Mouse (Mus musculus): ENCODE data around the gene Farp1.

The Farp1 gene

DNA sequence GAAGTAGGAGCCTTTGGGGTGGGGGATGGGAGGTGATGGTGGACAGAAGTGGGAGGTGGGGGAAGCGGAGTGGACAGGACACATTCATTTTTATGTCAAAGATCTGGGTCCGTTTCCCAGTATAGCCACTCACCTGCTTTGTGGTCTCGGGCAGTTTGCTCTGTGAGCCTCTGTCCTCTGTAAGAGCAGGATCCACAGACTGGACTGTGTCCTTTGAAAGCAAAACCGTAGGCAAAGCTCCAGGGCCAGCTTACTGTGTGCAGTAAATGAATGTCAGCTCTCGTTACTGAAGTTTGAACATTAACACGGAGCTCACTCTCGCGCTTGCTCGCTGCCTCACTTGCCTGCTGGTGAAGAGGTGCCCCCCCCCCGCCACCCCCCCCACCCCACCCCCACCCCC is 110.7 kb downstream of the Farp1 start:
- DNase-seq (ENCODE audit: low read depth): no peak

DNA sequence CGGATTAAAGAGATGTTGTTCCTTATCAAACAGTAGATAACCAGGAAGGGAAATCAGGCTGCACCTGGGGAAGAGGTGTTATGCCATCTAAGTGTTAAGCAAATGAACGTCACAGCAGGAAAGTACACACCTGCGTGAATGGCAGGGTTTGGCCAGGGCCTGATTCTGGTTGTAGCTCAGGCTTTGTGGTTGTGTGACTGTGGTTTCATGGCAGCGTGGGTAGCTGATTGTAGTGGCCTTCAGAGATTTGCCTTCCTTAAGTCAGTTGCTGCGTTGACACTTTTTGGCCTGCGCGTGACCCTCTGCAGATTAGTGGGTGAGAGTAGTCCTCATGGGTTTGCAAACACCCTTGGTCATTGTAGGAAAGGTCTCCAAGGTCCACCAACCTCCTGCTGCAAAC is 111.2 kb downstream of the Farp1 start:
- no peak for DNase-seq (ENCODE audit: low read depth)

DNA sequence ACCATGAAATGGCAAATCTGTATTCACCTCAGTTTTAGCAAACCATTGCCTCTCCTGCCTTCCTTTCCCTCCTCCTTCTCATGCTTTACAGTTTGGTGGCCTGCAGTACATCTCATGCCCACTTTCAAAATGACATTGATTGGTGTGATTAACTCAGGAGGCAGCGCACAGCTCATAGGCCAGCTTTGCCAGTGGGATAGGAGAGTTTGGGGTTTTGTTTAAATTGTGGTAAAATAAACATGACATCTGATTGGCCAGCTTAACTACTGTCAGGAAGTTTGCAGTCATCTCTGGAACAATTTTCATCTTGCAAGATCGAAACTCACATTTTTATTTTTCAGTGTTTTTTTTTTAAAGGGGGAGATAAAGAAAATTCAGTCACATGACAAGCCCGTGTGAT is 112.0 kb downstream of the Farp1 start:
- no peak for DNase-seq (ENCODE audit: low read depth)

DNA sequence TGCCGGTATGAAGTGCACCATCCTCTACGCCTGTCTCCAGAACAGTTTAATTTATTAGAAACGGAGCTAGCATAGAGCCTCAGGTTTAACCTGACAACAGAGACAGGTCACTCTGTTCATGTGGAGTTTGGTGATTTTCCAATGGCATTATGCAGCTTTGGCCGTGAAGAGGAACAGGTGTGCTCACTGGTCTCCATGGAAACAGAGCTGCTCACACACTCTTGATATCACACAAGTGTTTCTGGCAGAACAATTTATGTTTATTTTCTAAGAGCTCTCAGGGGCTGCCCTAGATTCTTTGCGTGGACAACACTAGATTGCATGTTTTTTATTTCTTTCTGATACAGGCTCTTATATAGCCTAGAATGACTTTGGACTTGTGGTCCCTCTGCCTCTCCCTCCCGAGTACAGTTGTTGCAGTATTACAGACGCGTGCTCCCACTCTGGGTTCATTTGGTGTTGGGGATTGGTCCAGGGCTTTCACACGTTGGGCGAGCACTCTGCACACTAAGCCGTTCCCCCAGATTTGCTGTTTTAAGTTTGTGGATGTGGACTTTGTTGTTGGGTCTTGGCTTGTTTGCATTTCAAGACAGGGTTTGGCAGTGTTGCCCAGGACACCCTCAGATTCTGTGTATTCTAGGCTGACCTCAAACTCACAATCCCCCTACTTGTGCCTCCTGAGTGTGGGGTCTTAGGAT is 113.2 kb downstream of the Farp1 start:
- DNase-seq (ENCODE audit: low read depth): no peak

DNA sequence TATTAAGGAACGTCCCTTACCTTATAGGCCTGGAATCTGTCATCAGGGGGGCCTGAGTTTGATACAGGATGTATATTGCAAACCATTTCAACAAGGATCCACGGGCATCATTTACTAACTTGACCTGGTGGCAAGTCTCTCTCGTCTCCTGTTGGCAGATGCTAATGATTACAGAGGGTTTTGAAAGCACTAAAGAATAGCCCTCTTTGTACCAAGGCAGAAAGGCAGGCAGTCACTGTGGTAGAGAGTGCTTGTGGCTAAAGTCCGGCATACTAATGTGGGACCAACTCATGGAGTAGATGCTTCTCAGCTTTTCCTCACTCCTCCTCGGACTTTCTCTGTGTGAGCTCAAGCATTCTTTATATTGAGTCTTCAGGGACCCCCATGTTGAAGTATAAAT is 115.0 kb downstream of the Farp1 start:
- no peak for DNase-seq (ENCODE audit: low read depth)

DNA sequence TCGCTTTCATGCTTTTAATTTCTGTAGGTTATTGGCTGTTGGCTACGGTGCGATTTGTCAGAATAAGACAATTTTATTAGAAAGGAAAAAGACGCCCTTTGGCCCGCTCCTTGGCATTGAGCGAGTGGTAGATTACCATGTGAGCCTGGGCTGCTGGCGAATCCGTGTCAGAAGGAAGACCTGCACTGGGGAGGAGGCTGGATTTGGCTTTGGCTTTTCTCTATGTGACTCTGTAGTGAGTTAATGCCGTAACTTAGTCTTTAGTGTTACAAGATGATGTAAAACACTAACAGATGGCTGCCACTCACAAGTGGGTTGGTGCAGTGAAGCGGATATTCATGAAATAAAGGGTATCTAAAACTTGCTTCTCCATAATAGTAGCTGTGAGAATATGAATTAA is 116.8 kb downstream of the Farp1 start:
- no peak for DNase-seq (ENCODE audit: low read depth)

DNA sequence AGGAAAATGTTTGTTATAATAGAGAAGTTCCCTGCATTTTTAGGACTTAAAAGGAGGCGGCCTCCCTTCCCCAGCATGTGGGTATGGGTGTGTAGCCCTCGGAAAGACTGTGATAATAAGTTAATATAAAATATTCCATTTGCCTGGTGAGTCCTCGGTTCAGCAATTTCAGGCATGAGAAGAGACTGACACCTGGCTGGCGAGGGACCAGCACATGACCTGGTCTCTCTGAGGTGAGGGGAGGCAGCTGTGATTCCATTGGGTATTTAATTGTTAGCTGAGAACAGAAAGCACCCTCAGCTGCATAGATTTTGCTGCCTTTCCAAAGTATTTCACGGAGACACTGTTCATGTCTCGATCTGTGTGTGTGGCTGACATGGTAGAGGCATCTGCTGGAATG is 117.8 kb downstream of the Farp1 start:
- DNase-seq (ENCODE audit: low read depth): no peak

DNA sequence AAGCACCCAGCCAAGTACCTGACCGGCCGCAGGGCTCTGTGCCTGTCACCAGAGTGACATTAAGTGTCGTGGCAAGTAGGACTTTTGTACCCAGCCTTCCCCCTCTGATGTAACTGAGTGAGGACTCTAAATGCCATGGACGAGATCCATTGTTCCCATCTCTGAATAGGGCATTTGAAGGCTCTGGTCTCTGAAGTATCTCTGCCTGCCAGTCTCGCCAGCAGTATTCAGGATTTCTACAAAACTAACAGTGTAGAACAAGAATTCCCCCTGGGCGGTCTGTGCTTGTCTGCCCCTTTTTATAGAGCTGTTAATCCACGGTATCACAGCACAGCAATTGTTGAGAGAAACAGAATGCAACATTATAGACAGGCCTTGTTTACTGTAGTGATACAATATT is 118.3 kb downstream of the Farp1 start:
- DNase-seq (ENCODE audit: low read depth): no peak

DNA sequence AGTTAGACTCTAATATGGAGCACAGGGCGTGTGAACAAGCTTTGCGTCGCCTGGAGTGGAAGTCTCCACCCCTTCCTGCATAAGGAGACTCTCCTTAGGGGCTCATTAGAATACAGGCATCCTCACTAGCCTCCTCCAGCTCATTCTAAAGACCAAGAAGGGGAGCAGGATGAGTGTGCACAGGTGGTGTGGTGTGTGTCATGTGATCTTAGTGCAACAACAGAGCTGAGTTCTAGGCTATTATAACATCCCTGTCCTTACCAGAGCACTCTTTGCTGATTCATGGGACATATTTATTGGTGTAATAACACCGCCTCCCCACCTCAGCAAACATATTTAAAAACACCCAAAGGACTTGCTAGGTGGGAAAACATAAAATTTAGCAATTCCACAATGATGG is 120.2 kb downstream of the Farp1 start:
- no peak for DNase-seq (ENCODE audit: low read depth)

DNA sequence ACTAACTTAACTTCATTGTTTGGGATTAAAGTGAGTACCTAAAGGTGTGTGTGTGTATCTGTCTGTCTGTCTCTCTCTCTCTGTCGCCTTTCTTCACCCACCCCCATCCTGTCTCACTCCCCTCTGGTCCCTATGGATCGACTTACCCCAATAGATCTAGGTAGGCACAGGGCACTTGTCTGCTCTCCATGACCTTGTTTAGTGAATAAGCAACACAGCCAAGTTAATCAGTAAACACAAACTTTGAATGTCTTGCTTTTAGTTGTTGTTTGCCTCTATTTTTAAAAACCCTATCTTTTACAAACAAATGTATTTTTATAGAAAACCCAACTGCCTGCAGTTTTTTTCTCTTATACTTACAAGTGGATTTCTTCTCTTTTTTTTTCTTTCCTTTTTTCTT is 123.6 kb downstream of the Farp1 start:
- no peak for DNase-seq (ENCODE audit: low read depth)

DNA sequence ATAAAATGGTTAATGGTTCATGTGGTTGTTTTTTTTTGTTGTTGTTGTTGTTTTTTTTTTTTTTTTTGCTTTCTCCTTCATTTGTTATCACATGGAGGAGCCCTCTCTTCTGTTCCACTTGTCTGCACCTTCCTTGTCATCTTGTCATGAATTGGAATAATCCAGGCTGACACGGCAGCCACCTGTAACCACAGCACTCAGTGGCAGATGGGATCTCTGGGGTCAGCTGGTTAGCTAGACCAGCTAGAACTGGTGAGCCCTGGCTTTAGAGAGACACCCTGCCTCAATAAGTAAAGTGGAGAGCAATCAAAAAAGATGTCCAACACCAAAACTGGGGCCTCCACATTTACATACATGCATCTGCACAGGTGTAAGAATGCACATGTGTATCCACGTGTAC is 127.8 kb downstream of the Farp1 start:
- no peak for DNase-seq (ENCODE audit: low read depth)

DNA sequence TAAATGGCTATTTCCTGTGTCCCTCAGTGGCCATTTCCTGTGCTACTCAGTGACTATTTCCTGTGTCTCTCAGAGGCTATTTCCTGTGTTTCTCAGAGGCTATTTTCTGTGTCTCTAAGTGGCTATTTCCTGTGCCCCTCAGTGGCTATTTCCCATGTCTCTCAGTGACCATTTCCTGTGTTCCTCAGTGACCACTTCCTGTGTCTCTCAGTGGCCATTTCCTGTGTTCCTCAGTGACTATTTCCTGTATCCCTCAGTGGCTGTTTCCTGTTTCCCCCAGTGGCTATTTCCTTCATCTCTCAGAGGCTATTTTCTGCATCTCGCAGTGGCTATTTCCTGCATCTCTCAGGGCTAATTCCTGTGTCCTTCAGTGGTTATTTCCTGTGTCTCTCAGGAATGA is 129.9 kb downstream of the Farp1 start:
- no peak for DNase-seq (ENCODE audit: low read depth)

DNA sequence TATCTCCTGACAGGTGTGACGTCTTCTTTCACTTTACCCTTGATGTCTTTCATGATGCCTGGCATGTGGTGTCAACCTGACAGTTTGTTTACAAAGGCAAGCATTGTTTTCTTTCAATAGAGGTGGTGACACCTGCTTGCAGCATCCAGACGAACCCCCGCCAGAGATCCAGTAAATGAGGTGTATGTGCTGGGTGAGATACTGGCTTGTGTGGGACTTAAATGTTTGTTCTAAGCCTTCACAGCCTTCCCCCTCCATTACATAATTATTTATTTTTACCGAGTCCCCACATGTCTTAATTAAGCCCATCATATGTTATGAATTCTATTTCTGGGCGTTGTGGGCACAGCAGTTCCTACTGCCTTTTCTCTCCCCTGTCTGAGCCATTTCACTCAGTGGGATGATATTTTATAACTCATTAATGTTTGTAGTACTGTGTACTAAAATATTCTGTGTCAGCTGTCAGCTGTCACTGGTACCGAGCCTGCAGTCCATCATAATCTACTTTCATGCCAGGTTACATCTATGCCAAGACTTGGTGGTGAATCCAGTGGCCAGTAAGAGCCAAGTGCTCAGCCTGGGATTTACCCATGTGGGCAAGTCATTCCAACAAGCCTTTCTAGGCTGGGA is 130.5 kb downstream of the Farp1 start:
- DNase-seq (ENCODE audit: low read depth): peak; percentile 38

DNA sequence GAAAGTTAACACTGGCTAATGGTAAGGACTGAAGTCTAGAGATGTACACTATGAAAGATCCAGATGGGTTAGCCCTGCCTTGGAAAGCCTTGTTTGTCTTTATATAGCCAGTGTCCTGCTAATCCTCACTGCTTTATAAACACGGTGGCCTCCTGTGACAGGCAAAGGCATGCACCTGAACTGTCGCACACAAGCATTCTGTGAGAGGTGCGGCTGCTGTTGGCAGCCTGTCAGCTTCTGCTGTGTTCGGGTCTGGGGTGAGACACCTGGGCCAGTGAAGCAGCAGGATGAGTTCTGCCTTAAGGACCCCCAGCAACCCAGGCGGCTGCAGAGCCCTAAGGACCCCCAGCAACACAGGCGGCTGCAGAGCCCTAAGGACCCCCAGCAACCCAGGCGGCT is 131.0 kb downstream of the Farp1 start:
- DNase-seq (ENCODE audit: low read depth): no peak

DNA sequence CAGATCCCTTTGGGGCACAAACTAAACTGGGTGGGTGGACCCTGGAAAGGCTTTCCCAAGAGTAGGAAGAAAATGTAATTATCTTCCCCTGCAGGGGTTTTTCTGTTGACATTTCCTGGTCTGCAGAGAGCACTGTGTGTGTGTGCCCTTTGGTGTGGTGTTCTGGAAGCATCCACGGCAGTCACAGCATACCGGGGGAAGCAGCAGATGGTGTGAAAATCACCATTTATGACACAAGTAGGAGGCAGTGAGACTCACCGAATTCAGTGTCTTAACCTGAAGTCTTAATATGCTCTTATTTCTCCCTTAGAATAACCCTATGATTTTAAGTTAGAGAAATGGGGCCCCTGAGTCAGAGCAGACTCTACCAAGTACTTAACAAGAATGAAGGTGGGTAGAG is 133.7 kb downstream of the Farp1 start:
- DNase-seq (ENCODE audit: low read depth): no peak

DNA sequence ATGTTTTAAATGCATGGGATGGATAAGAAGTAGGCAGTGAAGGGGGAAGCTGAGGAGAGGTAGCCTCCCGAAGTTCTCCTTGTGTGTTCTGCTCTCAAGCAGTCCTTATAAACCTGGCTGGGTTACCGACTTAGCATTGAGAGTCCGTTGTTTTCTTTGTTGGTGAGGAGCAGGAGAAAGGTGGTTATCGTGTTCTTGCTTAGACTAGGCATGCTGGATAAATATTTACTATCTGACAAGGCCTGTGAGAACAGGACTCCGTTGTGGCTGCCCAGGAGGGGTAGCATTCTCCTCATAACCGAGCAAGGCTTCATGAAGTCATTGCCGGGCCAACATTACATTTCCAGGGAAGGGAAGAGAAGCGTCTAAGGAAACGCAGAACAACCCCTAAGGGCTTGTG is 135.3 kb downstream of the Farp1 start:
- no peak for DNase-seq (ENCODE audit: low read depth)

DNA sequence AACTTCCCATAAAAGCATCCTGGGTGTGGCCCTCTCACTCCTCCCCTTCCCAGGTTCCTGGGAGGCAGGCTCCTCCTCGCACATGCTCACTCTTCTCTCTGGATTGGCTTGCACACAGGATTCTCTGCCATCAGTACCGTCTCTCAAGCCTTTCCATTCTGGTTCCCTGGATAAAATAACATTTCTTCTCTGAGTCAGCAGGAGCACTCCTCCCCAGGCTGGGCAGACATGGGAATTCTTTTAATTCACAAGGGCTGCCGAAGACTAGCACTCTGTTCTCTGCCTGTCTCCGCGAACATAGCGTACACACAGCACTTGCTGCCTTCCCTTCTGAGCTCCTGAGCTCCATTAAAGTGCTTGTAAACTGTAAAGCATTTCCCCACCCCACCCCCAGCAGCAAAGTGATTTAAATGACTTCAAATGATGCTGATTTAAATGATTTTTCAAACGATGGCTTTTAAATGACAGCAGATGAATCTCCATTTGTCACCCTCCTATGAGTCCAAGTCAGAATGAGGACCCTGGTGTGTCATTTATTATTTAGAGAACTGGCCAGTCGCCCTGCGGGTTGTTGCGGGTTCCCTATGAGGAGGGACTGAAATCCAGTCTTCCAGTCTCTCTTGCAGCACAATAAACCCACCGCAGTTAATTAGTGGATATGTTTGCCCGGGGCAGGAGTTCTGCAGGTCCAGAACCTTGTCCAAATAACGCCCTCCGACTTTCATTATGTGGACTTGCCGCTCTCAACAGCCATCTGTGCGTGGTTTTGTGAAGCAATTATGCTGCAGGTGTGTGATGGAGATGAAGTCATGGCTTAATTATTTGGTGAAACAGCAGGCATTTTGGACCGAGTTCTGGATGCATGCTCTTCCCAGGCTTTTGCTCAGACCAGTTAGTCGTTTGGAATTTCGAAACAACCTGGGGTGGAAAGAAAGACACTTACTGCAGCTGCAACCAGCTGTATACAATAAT is 137.4 kb downstream of the Farp1 start:
- DNase-seq (ENCODE audit: low read depth): peak; percentile 76

DNA sequence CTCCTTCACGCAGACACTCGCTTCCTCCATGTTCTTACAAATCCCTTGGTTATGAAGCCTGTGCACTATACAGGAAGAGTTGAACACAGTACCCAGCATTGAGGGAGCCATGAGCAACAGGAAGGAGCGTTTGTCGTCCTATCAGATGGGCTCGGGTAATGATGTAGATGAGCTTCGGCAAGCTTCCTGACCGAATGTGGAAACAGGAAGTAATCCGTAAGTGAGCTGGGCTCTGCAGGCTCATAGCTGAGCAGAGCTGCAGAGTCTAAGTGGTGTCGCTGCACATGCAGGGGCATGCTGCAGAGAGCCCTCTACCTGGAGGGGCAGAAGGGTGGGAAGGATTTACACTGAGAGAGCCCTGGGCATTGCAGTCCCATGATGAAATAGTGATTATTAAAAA is 140.4 kb downstream of the Farp1 start:
- no peak for DNase-seq (ENCODE audit: low read depth)

DNA sequence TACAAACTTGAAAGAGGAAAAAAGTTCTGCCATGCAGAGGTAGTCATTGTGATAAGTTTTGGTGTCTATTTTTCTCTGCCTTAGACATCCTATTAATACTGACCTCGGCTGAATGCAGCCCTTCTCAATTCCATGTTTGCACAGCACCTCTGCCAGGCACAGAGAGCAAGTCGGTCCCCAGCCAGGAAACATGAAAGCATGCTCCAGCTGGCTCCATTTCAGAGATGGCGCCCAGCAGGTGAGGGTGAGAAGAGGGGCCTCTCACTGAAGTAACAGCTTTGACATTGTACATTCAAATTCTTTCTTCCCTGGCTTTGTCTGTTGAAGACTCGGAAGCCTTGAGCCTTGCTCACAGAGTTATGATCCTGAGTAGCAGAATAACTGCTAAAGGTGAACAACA is 140.9 kb downstream of the Farp1 start:
- no peak for DNase-seq (ENCODE audit: low read depth)

DNA sequence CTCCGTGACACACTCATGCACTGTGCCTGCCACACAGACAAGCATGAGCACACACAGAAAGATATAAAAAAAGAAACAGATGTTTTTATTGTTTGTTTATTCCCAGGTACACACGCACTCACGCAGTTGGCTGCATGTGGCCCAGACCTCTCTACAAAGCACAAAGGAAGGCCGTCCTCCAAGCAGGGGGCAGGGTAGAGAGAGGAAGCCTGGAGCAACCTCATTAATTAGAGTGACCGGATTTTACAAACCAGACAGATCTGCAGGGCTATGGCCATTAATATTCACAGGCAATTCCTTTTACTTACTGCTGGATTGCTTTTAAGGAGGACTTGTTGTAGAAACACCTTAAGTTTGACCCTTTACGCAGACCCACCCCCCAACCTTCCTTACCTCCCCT is 142.9 kb downstream of the Farp1 start:
- DNase-seq (ENCODE audit: low read depth): no peak

DNA sequence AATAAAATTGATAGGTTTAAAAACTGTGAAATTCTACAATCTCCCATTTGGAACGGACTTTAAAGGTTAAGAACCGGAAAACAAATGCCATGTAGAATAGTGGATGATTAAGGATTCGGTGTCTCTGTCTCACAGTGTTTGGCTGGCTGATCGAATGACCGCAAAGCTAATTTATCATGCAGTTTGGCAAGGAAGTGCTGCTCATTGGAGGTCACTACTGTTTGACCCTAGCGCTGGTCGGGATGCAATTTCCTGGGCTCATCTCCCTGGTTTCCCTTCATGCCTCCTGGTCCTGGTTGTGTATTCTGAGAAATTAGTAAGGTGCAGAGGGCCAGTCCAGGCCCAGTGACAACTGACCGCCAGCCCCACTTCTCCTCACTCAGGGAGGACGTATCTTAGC is 145.6 kb downstream of the Farp1 start:
- DNase-seq (ENCODE audit: low read depth): no peak

DNA sequence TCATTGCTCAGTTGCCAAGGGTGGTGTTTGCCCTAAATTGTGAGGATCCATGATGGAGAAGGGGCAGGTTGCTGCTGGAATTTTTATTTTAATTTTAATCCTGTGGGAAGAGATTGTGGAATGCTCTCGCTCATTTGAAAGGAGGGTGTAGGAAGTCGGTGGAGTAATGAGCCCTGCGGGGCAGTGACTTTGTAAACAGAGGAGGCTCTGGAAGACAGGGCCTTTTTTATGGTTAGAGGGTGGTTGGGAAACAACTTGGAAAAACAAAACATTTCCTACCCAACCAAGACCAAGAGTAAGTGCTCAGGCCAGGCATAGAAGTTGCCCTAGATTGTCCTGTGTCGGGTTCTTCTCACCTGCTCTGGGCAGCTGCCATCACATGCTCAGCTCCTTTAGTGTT is 146.8 kb downstream of the Farp1 start:
- no peak for DNase-seq (ENCODE audit: low read depth)

DNA sequence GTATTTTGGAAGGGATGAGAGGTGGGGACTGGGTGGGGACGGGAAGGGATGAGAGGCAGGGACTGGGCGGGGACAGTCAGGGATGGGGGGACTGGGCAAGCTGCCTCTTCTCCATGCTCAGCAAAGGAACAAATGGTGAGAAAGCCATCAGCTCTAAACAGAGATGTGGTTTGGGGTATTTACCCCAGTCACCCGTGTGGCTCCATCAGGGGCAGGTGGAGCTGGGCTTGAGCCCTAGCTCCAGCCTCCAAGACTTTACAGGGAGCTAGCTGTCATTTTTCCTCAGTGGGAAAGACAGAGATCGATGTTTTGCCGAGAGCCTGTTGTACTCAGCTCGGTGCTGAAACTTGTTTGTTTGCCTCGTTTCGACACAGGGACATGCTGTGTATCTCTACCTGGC is 148.0 kb downstream of the Farp1 start:
- no peak for DNase-seq (ENCODE audit: low read depth)
